Mouse (Mus musculus) lung, postnatal 4 days (tissue): Measurements from ENCODE around the gene Neurl1b.
A peak's percentile ranks its signal among the peaks of the same experiment; 100 is the strongest.

ENCODE experiments used
- DNase-seq, 2 experiments: peaks; one replicate each; pipeline ENCODE4 v3.0.0; 2021

Neurl1b gene

GRCm38 (mm10) chr17:26414523-26415354 lies at the start of gene Neurl1b:
TSS of gene Neurl1b (plus strand) at chr17:26414829.
- DNase-seq: peak; percentile 70 to 80

- peak in 1 of 2 experiments; percentile 15 for DNase-seq
These were observed 47.8 kb upstream of the Neurl1b start for GRCm38 (mm10) chr17:26366792-26367191.

GRCm38 (mm10) chr17:26368336-26368992 lies 46.2 kb upstream of the Neurl1b start:
- peak; percentile 86 to 91 for DNase-seq

- DNase-seq: peak; percentile 76 to 91
These were observed 43.9 kb upstream of the Neurl1b start for GRCm38 (mm10) chr17:26370521-26371245.

GRCm38 (mm10) chr17:26371246-26371535 lies 43.4 kb upstream of the Neurl1b start:
- no peak for DNase-seq

- no peak for DNase-seq
These were observed 41.4 kb upstream of the Neurl1b start for GRCm38 (mm10) chr17:26373211-26373610.

GRCm38 (mm10) chr17:26376416-26376815 lies 38.2 kb upstream of the Neurl1b start:
- DNase-seq: no peak

- DNase-seq: no peak
These were observed 37.5 kb upstream of the Neurl1b start for GRCm38 (mm10) chr17:26376994-26377744.

- DNase-seq: no peak
These were observed 34.2 kb upstream of the Neurl1b start for GRCm38 (mm10) chr17:26380280-26380985.

GRCm38 (mm10) chr17:26380986-26381446 lies 33.6 kb upstream of the Neurl1b start:
- DNase-seq: no peak

- DNase-seq: no peak
These were observed 33.0 kb upstream of the Neurl1b start for GRCm38 (mm10) chr17:26381613-26382012.

- DNase-seq: no peak
These were observed 32.5 kb upstream of the Neurl1b start for GRCm38 (mm10) chr17:26382176-26382575.

- DNase-seq: no peak
These were observed 31.9 kb upstream of the Neurl1b start for GRCm38 (mm10) chr17:26382687-26383086.

- no peak for DNase-seq
These were observed 30.5 kb upstream of the Neurl1b start for GRCm38 (mm10) chr17:26384111-26384510.

GRCm38 (mm10) chr17:26385252-26386130 lies 29.1 kb upstream of the Neurl1b start:
- DNase-seq: peak; percentile 48 to 74

GRCm38 (mm10) chr17:26386131-26386481 lies 28.5 kb upstream of the Neurl1b start:
- no peak for DNase-seq

GRCm38 (mm10) chr17:26388106-26388505 lies 26.5 kb upstream of the Neurl1b start:
- no peak for DNase-seq

GRCm38 (mm10) chr17:26389241-26389640 lies 25.4 kb upstream of the Neurl1b start:
- DNase-seq: no peak

- no peak for DNase-seq
These were observed 24.0 kb upstream of the Neurl1b start for GRCm38 (mm10) chr17:26390666-26391065.

GRCm38 (mm10) chr17:26392355-26392754 lies 22.3 kb upstream of the Neurl1b start:
- DNase-seq: no peak

GRCm38 (mm10) chr17:26396765-26397164 lies 17.9 kb upstream of the Neurl1b start:
- DNase-seq: no peak
